Mouse (Mus musculus) gastrocnemius, adult 2 months (tissue): ENCODE results near the gene Ppara. TPM values are rescaled to one million over a fixed set of nuclear protein-coding genes. Genes with fewer than 3 reads are reported as not detected.
A peak's percentile ranks its signal among the peaks of the same experiment; 100 is the strongest.

Source experiments
- DNase-seq: peaks from one replicate; pipeline ENCODE4 v3.0.0; 2022
- H3K27ac ChIP-seq: fragments of 200-600 bp; 2 replicates; pipeline ENCODE4 v1.8.1; 2022; ENCODE audit warnings: mild to moderate bottlenecking
- H3K4me3 ChIP-seq: fragments of 200-600 bp; 2 replicates; pipeline ENCODE4 v1.8.1; 2022; ENCODE audit warnings: mild to moderate bottlenecking, moderate library complexity
- CTCF ChIP-seq: fragments of 200-600 bp; IDR thresholded peaks from 2 replicates; pipeline ENCODE4 v1.8.1; 2022; ENCODE audit warnings: antibody characterized with exemption, mild to moderate bottlenecking, moderate library complexity
- intact Hi-C: fragments of 180-260 bp; cut with DNase I; formaldehyde crosslinking; loops from one replicate; pipeline ENCODE4 v1.15.1; 2025
- total RNA-seq, 2 experiments: library from RNA; stranded (reverse); gene quantifications; 2 replicates each; pipeline ENCODE4 v1.2.3; 2021

Gene Ppara
- total RNA-seq, 2 experiments from 2014 or later = 15.4 to 47.2 TPM

DNA sequence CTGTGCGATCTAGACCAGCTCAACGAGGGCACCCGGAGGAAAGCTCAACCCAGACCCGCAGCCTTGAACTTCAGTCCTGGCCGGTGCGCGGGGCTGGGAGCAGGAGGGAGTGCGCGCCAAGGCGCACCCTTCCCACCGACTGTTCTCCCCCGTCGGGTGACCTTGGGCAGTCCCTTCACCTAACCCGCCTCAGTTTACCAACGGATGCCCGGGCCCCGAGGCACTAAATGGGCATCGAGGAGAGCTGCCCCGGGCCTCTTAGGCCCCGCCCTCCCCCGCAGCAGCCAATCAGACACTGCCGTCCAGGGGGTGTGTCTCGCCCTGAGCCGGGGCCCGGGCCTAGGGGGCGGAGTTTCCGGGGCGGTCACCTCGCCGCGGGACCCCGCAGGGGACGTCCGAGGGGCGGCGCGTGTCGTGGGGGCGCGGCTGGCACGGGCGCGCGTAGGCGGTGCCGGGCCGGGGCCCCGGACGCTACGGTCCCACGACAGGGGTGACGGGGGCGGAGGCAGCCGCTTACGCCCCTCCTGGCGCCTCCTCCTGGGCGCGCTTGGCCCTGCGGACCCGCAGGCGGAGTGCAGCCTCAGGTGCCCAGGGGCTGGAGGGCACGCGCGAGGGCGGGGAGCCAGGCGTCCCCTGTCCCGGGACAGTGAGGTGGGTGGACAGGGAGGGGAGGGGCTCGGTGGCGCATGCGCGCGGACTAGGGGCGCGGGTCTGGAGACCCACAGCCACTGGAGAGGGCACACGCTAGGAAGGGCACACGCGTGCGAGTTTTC lies 466 bp downstream of the Ppara start:
- Histone ChIP-seq H3K4me3 (peak overlapping the region; percentile 91), H3K27ac (peak overlapping the region; percentile 90)
- DNase-seq = peak; percentile 98
- intact Hi-C loops = loop anchor here (1.0 kb wide), 1 partner anchor 76 kb away; the partner anchor contains the start of gene Cdpf1
- peak; percentile 53 for TF ChIP-seq CTCF

DNA sequence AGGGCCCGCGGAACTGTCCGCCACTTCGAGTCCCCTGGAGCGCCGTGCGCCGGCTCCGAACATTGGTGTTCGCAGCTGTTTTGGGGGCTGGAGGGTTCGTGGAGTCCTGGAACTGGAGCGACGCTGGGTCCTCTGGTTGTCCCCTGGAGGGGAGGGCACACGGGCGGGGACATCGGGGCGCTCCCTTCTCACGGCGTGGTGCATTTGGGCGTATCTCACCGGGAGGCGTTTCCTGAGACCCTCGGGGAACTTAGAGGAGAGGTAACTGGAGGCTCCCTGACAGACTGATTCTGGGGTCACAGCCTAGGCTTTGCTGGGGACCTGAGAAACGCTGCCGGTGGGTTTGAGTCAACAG lies 1.0 kb downstream of the Ppara start:
- no peak for TF ChIP-seq CTCF
- DNase-seq = no peak
- intact Hi-C loops = loop anchor here (1.0 kb wide), 1 partner anchor 75 kb away; the partner anchor contains the start of gene Cdpf1
- H3K27ac ChIP-seq = peak overlapping the region; percentile 90
- peak overlapping the region; percentile 91 for H3K4me3 ChIP-seq

DNA sequence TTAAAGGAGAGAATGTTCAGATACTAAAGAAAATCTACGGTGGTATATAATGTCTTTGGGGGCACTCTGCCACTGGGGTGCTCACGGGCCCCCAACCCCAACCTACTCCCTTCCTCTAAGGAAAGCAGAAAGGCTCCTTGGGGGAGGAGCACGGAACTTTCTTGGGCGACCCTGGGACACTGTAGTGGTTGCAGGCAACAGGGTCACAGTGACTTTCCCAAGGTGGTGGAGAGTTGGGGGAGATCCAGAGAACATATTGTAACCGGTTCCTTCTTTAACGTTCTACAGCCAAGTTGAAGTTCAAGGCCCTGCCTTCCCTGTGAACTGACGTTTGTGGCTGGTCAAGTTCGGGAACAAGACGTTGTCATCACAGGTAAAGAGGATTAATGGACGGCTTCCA lies 1.7 kb downstream of the Ppara start:
- Histone ChIP-seq H3K27ac (peak overlapping the region; percentile 90), H3K4me3 (peak overlapping the region; percentile 91)
- DNase-seq = no peak
- intact Hi-C loops = no loop called here
- TF ChIP-seq CTCF = no peak

DNA sequence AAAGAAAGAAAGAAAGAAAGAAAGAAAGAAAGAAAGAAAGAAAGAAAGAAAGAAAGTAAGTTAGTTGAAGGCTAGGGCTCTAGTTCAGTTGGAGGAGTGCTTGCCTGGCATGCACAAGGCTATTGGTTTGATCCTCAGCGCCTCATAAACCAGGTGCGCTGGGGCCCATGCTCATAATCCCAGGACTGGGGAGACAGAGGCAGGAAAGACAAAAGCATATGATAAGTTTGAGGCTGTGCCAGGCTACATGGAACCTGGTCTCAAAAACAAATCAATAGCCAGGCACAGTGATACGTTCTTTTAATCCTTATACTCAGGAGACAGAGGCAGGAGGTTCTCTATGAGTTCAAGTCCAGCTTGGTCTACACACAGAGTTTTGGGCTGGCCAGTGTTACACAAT lies 3.6 kb downstream of the Ppara start:
- intact Hi-C loops = no loop called here
- H3K27ac ChIP-seq = no peak overlapping the region; the same call in 1 of the 2 replicates
- H3K4me3 ChIP-seq = peak overlapping the region; percentile 21
- no peak for TF ChIP-seq CTCF
- DNase-seq = no peak

DNA sequence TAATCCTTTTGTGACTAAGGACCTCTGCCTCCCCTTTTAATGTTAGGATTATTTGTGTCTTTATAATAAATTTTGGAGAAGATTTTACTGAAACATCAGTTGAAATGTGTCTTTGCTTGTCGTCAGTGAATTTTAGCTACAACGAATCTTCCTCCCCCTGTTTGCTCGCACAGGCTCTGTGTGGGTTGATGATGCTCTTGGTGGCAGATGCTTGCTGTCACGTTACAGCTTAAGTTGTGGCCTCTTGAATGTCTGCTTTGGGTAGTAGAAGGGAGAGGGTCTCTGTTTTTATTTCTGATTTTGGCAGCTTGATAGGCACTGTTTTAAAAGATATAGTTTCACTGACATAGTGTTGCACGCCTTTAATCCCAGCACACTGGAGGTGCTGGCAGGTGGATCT lies 4.2 kb downstream of the Ppara start:
- intact Hi-C loops = no loop called here
- Histone ChIP-seq H3K4me3 (peak overlapping the region; percentile 21), H3K27ac (no peak overlapping the region)
- no peak for TF ChIP-seq CTCF
- no peak for DNase-seq

DNA sequence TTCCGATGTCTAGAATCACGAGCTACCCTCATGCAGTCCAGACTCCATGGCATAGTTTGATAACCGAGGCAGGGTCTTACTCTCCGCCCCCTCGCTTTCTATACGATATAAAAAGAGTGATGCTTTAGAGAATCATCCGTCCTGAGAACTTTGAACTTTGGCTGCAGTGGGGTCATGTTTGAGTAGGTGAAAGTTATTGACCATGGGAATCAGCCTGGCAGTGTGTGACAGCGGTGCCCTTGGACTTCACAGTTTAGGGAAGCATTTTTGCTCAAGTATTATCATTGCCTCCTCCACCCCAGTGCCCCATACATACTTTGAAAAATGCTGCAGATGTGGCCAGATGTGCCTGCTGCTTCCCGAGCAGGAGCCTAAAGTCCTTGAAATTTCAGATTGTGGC lies 7.8 kb downstream of the Ppara start:
- intact Hi-C loops = no loop called here
- H3K4me3 ChIP-seq = no peak overlapping the region
- no peak overlapping the region for H3K27ac ChIP-seq
- TF ChIP-seq CTCF = no peak
- no peak for DNase-seq

DNA sequence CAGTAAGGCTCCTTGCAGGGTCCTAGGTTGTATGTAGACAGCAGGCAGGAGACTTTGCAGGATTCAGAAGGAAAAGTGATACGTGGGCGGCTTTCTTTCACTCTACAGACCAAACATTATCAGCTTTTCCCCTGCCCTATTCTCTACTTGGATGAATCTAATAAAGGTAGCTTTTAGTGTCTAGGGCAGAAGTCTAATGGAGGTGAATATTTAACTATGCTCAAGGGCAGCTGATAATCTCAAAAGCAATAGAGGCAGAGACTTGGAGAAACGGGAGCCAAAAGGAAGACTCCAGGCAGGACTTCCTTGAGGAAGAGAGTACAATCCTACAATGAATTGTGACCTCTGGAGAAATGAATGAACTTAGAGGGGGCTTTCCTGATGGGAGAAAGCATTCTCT lies 9.2 kb downstream of the Ppara start:
- TF ChIP-seq CTCF = no peak
- DNase-seq = no peak
- intact Hi-C loops = no loop called here
- Histone ChIP-seq H3K4me3 (no peak overlapping the region), H3K27ac (no peak overlapping the region)

DNA sequence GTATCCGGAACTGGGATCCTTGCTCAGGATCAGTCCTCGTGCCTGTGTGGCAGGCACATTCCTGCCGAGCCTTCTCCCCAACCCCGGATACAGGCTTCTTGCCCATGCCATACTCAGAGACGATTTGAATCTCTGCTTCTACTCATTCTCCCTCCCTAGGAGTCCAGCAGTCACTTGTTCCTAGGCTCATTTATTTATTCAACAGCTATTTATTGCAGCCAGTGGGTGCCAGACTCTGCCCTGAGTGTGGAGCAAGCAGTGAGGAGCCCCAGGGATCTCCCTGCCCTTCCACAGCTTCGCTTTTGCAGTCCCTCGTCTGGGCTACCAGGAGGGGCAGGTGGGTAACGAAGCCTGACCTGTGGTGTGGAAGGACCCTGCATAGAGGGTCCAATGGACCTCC lies 11.4 kb downstream of the Ppara start:
- intact Hi-C loops = no loop called here
- no peak for TF ChIP-seq CTCF
- DNase-seq = no peak
- Histone ChIP-seq H3K4me3 (no peak overlapping the region), H3K27ac (no peak overlapping the region)

DNA sequence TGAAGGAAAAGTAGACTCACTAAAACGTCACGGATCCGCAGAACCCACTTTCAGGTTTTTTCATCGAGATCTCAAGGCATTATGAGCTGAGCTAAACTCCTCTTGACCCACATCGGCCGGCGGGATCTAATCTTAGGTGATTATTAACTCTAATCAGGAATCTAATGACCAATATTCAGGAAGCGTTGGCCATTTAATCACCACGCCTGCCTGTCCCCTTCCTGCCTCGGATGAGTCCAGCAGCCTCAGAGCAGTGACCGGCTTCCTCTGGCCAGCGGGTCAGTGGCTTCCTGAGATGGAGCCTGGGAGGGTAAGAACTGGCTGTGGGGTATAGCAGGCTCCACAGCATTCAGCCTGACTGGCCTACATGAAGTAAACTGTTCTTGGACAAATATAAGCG lies 11.9 kb downstream of the Ppara start:
- intact Hi-C loops = no loop called here
- Histone ChIP-seq H3K4me3 (no peak overlapping the region), H3K27ac (no peak overlapping the region)
- TF ChIP-seq CTCF = no peak
- DNase-seq = no peak

DNA sequence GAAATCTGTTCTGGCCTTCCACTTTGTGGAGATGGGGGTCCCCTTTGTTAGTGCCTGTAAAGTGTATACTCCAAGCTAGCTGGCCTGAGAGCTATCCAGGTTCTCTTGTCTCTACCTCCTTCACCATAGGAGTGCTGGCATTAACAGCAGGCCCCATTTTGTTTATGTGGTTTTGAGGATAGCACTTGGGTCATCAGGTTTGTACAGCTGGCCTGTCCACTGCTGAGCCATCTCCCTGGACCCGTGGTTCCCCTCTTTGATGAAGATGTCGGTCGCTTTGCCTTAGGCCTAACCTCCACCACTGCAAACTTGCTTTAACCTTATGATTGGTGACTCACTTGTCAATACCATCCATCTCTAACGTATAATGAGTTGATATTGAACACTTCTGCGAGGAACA lies 13.2 kb downstream of the Ppara start:
- no peak for DNase-seq
- intact Hi-C loops = no loop called here
- Histone ChIP-seq H3K27ac (no peak overlapping the region), H3K4me3 (no peak overlapping the region)
- TF ChIP-seq CTCF = no peak

DNA sequence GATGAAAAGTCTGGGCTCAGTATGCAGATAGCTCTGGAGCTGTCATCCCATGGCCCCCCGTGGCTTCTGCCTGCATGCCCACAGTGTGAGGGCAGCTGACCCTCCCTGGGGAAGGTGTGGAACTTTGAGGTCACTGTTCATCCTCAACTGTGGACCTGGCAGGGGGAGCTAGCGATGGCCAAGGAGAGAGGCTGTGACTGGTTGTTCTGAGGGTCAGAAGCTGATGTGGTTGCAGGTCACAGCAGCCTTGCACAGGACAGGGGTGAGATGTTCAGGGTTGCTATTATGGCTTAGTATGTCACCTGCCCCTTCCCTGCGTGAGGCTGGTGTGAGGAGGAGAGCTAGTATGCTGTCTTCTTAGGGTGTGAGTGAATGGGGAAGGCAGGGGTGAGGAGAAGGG lies 13.7 kb downstream of the Ppara start:
- intact Hi-C loops = no loop called here
- Histone ChIP-seq H3K27ac (no peak overlapping the region), H3K4me3 (no peak overlapping the region)
- TF ChIP-seq CTCF = no peak
- no peak for DNase-seq

DNA sequence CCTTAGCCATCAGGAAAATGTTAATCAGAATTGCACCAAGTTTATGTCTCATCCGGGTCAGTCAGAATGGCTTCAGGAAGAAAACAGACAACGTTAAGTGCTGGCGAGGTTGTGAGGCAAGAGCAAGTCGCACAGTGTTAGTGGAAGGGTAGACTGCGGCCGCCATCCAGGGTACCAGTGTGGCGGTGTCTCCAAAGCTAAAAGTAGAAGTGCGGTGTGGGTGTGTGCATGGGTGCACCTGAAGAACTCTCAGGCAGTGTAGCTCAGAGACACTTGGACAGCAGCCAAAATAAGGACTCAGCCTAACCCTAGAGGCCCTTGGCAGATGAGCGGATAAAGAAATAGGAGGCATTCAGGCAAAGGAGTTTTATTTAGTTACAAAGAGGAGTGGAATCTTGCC lies 14.4 kb downstream of the Ppara start:
- H3K4me3 ChIP-seq = no peak overlapping the region
- H3K27ac ChIP-seq = no peak overlapping the region
- DNase-seq = no peak
- intact Hi-C loops = no loop called here
- TF ChIP-seq CTCF = no peak

DNA sequence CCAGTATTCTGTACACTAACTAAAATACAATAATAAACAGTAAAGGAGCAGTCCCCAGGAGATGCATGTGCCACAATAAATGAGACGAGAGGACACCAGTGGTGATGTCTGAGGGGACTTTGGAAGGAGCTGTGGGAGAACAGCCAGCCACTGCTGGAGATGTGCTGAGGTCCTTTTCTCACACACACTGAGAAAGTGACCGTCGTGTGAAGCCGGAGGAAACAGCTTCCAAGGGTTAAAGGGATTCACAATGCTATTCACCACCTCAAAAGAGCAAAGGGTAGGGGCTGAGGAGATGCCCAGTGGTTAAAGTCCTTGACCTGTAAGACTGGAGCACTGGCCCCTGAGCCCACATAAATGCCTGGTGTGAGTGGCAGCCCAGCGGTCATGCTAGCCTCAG lies 15.3 kb downstream of the Ppara start:
- Histone ChIP-seq H3K4me3 (no peak overlapping the region), H3K27ac (no peak overlapping the region)
- intact Hi-C loops = no loop called here
- TF ChIP-seq CTCF = no peak
- no peak for DNase-seq

DNA sequence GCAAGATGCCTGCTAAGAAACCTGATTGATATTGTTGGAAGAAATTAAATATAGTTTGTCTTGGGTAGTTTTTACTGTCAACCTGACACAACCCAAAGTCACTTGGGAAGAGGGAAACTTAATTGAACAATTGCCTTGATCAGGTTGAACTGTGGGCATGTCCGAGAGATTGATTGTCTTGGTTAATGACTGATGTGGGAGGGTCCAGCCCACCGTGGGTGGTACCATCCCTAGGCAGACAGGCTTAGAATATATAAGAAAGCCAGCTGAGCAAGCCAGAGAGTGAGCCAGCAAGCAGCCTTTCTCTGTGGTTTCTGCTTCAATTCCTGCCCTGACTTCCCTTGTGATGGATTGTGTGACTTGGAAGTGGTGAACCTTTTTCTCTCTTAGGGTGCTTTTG lies 17.9 kb downstream of the Ppara start:
- no peak for TF ChIP-seq CTCF
- DNase-seq = no peak
- Histone ChIP-seq H3K4me3 (no peak overlapping the region), H3K27ac (no peak overlapping the region)
- intact Hi-C loops = no loop called here
